ENCODE assay signal across 25 mouse cellular contexts in genomic region chr1:140266047-140266446, GRCm38 (mm10). TPM values are rescaled to one million over a fixed set of nuclear protein-coding genes. Genes with fewer than 3 reads are reported as not detected.
DNase-seq lines count a peak whose midpoint lies in the region; ATAC-seq and TF ChIP-seq lines count a peak whose summit lies in the region.
"Had no signal": no experiment of that assay in that cellular context is flagged by ENCODE, and none has a peak within 500 bp of the region (broad histone marks: within the 10 kb centered on the region; RNA-seq: fewer than 3 reads in every experiment).

No protein-coding gene starts in this region.

- no peaks in the 10 kb centered on the region for H3K36me3 ChIP-seq in forebrain, embryonic 16.5 days (ENCODE audit: control insufficient read depth, insufficient read depth)
- no peaks in the 10 kb centered on the region for H3K36me3 ChIP-seq in forebrain, embryonic 12.5 days (replicated peaks)
- H3K36me3 ChIP-seq in heart, embryonic 14.5 days (ENCODE audit: control insufficient read depth, insufficient read depth, low read length) = no peaks in the 10 kb centered on the region
- no peaks in the 10 kb centered on the region for H3K36me3 ChIP-seq in liver, adult 2 months (ENCODE audit: control insufficient read depth, insufficient read depth, low read length)
- H3K36me3 ChIP-seq in liver, embryonic 12.5 days = no peaks in the 10 kb centered on the region
- H3K36me3 ChIP-seq: embryonic facial prominence, embryonic 15.5 days; hindbrain, embryonic 15.5 days; neural tube, embryonic 15.5 days; stomach, embryonic 15.5 days had no signal

- TF ChIP-seq POLR2A in liver, adult 2 months (IDR thresholded peaks at IDR 0.05; ENCODE audit: extremely low read depth, insufficient read depth, low read length) = no peak

- DNase-seq in heart, adult 8-10 months (ENCODE audit: low spot score) = no peak
- DNase-seq in liver, adult 2 months (ENCODE audit: extremely low read depth, low read depth, low spot score) = peak; percentile 56
- no peak for DNase-seq in right cerebral cortex, adult 18-20 months
- DNase-seq: adrenal gland, postnatal 36 days; cerebellum, adult 2 months; cerebellum, postnatal 36 days; kidney, adult 8-10 months; kidney, postnatal 14 days; lung, adult 2 months; lung, postnatal 4 days; right cerebral cortex, postnatal 14 days; thymus, adult 18-20 months had no signal

- H3K27ac ChIP-seq in forebrain, embryonic 16.5 days (ENCODE audit: low read length) = no peak overlapping the region
- H3K27ac ChIP-seq in forebrain, embryonic 12.5 days = no peak overlapping the region
- H3K27ac ChIP-seq in heart, embryonic 14.5 days (replicated peaks in 1 of 2; ENCODE audit: control insufficient read depth in 1 of 2, insufficient read depth in 1 of 2, low read depth in 2 of 2, low read length in 2 of 2) = peak overlapping the region; percentile 24 to 32; a peak in 2 of 4 replicates
- peak overlapping the region; percentile 87 for H3K27ac ChIP-seq in liver, adult 2 months (replicated peaks; ENCODE audit: insufficient read depth, low read depth, low read length)
- no peak overlapping the region for H3K27ac ChIP-seq in liver, embryonic 12.5 days
- H3K27ac ChIP-seq: embryonic facial prominence, embryonic 15.5 days; hindbrain, embryonic 15.5 days; neural tube, embryonic 15.5 days; stomach, embryonic 15.5 days had no signal

- H3K4me3 ChIP-seq in forebrain, embryonic 16.5 days (replicated peaks; ENCODE audit: low read length) = no peak overlapping the region
- H3K4me3 ChIP-seq in forebrain, embryonic 12.5 days (replicated peaks) = no peak overlapping the region
- H3K4me3 ChIP-seq in heart, embryonic 14.5 days (ENCODE audit: control insufficient read depth in 1 of 2, insufficient read depth in 1 of 2, low read depth in 1 of 2, low read length in 2 of 2) = no peak overlapping the region
- H3K4me3 ChIP-seq in liver, adult 2 months (ENCODE audit: insufficient read depth, low read depth, low read length) = no peak overlapping the region
- H3K4me3 ChIP-seq in liver, embryonic 12.5 days = no peak overlapping the region
- H3K4me3 ChIP-seq: embryonic facial prominence, embryonic 15.5 days; hindbrain, embryonic 15.5 days; neural tube, embryonic 15.5 days; stomach, embryonic 15.5 days had no signal

- no peaks in the 10 kb centered on the region for H3K4me1 ChIP-seq in forebrain, embryonic 16.5 days (replicated peaks; ENCODE audit: control insufficient read depth, insufficient read depth, low read length)
- H3K4me1 ChIP-seq in forebrain, embryonic 12.5 days = no peaks in the 10 kb centered on the region
- H3K4me1 ChIP-seq in heart, embryonic 14.5 days (ENCODE audit: control insufficient read depth in 2 of 2, insufficient read depth in 2 of 2, low read length in 2 of 2) = peaks cover 4 to 9% of the 10 kb centered on the region in 2 experiments
- H3K4me1 ChIP-seq in liver, adult 2 months (ENCODE audit: control insufficient read depth, insufficient read depth, low read length) = peaks cover 17% of the 10 kb centered on the region
- no peaks in the 10 kb centered on the region for H3K4me1 ChIP-seq in liver, embryonic 12.5 days
- H3K4me1 ChIP-seq: embryonic facial prominence, embryonic 15.5 days; hindbrain, embryonic 15.5 days; neural tube, embryonic 15.5 days; stomach, embryonic 15.5 days had no signal

- no peaks in the 10 kb centered on the region for H3K9me3 ChIP-seq in forebrain, embryonic 16.5 days (ENCODE audit: control insufficient read depth, low read length)
- no peaks in the 10 kb centered on the region for H3K9me3 ChIP-seq in forebrain, embryonic 12.5 days
- H3K9me3 ChIP-seq in heart, embryonic 14.5 days (ENCODE audit: control insufficient read depth, low read length) = no peaks in the 10 kb centered on the region
- H3K9me3 ChIP-seq in liver, embryonic 12.5 days (replicated peaks) = no peaks in the 10 kb centered on the region
- H3K9me3 ChIP-seq: embryonic facial prominence, embryonic 15.5 days; hindbrain, embryonic 15.5 days; neural tube, embryonic 15.5 days; stomach, embryonic 15.5 days had no signal

- H3K9ac ChIP-seq in forebrain, embryonic 16.5 days (replicated peaks; ENCODE audit: low read depth, low read length) = no peak overlapping the region
- H3K9ac ChIP-seq in forebrain, embryonic 12.5 days = no peak overlapping the region
- H3K9ac ChIP-seq in heart, embryonic 14.5 days (ENCODE audit: low read length) = no peak overlapping the region
- no peak overlapping the region for H3K9ac ChIP-seq in liver, adult 2 months (ENCODE audit: low read depth, low read length)
- no peak overlapping the region for H3K9ac ChIP-seq in liver, embryonic 12.5 days
- H3K9ac ChIP-seq: embryonic facial prominence, embryonic 15.5 days; hindbrain, embryonic 15.5 days; neural tube, embryonic 15.5 days; stomach, embryonic 15.5 days had no signal

- whole genome bisulfite sequencing in forebrain, embryonic 16.5 days = 68% methylated on average over 5 of the region's 5 CpGs
- 76% methylated on average over 5 of the region's 5 CpGs for WGBS in forebrain, embryonic 12.5 days
- WGBS in heart, embryonic 14.5 days = 67% methylated on average over 5 of the region's 5 CpGs
- 57% methylated on average over 5 of the region's 5 CpGs for WGBS in liver, adult 2 months
- WGBS in liver, embryonic 12.5 days (ENCODE audit: insufficient replicate concordance) = 62% methylated on average over 5 of the region's 5 CpGs

- peak; percentile 61; the same call in 1 of the 2 replicates for ATAC-seq in forebrain, embryonic 16.5 days
- ATAC-seq in forebrain, embryonic 12.5 days (ENCODE audit: low FRiP score) = no peak
- ATAC-seq in heart, embryonic 14.5 days (ENCODE audit: insufficient number of reproducible peaks, insufficient read depth, low FRiP score, low read depth) = no peak
- ATAC-seq in liver, embryonic 12.5 days = no peak
- ATAC-seq: midbrain, embryonic 16.5 days had no signal

- no peaks in the 10 kb centered on the region for H3K79me2 ChIP-seq in liver, adult 2 months (ENCODE audit: control insufficient read depth, insufficient read depth, low read length)

- no peaks in the 10 kb centered on the region for H3K27me3 ChIP-seq in forebrain, embryonic 16.5 days (replicated peaks; ENCODE audit: control insufficient read depth, insufficient read depth, low read length)
- H3K27me3 ChIP-seq in forebrain, embryonic 12.5 days = no peaks in the 10 kb centered on the region
- H3K27me3 ChIP-seq in heart, embryonic 14.5 days (ENCODE audit: control insufficient read depth, insufficient read depth, low read length) = no peaks in the 10 kb centered on the region
- no peaks in the 10 kb centered on the region for H3K27me3 ChIP-seq in liver, adult 2 months (ENCODE audit: control insufficient read depth, insufficient read depth, low read length)
- H3K27me3 ChIP-seq in liver, embryonic 12.5 days (replicated peaks) = no peaks in the 10 kb centered on the region
- H3K27me3 ChIP-seq: CH12.LX; embryonic facial prominence, embryonic 15.5 days; hindbrain, embryonic 15.5 days; neural tube, embryonic 15.5 days; stomach, embryonic 15.5 days had no signal

- H3K4me2 ChIP-seq in forebrain, embryonic 16.5 days (ENCODE audit: low read length) = no peak overlapping the region
- no peak overlapping the region for H3K4me2 ChIP-seq in forebrain, embryonic 12.5 days
- H3K4me2 ChIP-seq in heart, embryonic 14.5 days (ENCODE audit: low read length) = no peak overlapping the region
- no peak overlapping the region for H3K4me2 ChIP-seq in liver, embryonic 12.5 days
- H3K4me2 ChIP-seq: embryonic facial prominence, embryonic 15.5 days; hindbrain, embryonic 15.5 days; liver, embryonic 11.5 days; neural tube, embryonic 15.5 days; stomach, embryonic 15.5 days had no signal

- no peak for TF ChIP-seq CTCF in liver, adult 2 months (IDR thresholded peaks at IDR 0.05; ENCODE audit: low read depth, low read length)

RNA-seq across cellular contexts. Expression of gene Kcnt2, which starts 20.1 kb away (rescaled TPM):
- 2.8 and 3.1 TPM in 2 replicates for polyA plus RNA-seq in forebrain, embryonic 16.5 days (2015; fragmentation: Nextera tagmentation; extraction: Ambion mirVana)
- polyA plus RNA-seq in forebrain, embryonic 12.5 days (2016; fragmentation: Nextera tagmentation; extraction: Ambion mirVana) = 1.4 and 1.9 TPM in 2 replicates
- 0.74 and 1.7 TPM in 2 replicates for polyA plus RNA-seq in heart, embryonic 14.5 days (2014; fragmentation: Nextera tagmentation; extraction: Ambion mirVana)
- total RNA-seq in heart, adult 8-10 months (2022) = 1 to 10 TPM; 2.6 to 3.6 (median 3.3) TPM
- 0.83 and 0.94 TPM in 2 replicates for total RNA-seq in liver, adult 2 months (2014; rRNA removed)
- 0.09 and 0.18 TPM in 2 replicates for polyA plus RNA-seq in liver, adult 2 months (2012; rRNA removed)
- 0.15 and 0.23 TPM in 2 replicates for polyA plus RNA-seq in liver, embryonic 12.5 days (2016; fragmentation: Nextera tagmentation; extraction: Ambion mirVana)
- total RNA-seq: CH12.LX; granulocyte monocyte progenitor cell, adult 5-6 weeks had no signal
- polyA plus RNA-seq: spleen, adult 2 months had no signal

Comparison
In these comparisons a context has a peak if more than half of its experiments do, and no peak if none do; other contexts are left out.
1. H3K27ac ChIP-seq: peak in heart, embryonic 14.5 days (2 of 2) and liver, adult 2 months (single experiment); none in forebrain, embryonic 16.5 days (single experiment), forebrain, embryonic 12.5 days (single experiment) and liver, embryonic 12.5 days (single experiment).